Mouse (Mus musculus) kidney, postnatal 0 days (tissue): Measurements from ENCODE around the gene Laptm5. TPM values are rescaled to one million over a fixed set of nuclear protein-coding genes. Genes with fewer than 3 reads are reported as not detected.

ENCODE experiments used
- ATAC-seq: fragments of 200-750 bp; cut with Nextera tagmentation; replicated peaks from 2 replicates; pipeline ENCODE4 v1.8.0; 2017; ENCODE audit warnings: low read depth, moderate number of reproducible peaks, moderate TSS enrichment, moderate library complexity; ENCODE audit not compliant: low FRiP score
- DNase-seq: peaks from one replicate; pipeline ENCODE4 v3.0.0-alpha.2; 2016; ENCODE audit warnings: low spot score
- H3K27ac ChIP-seq: fragments of 300-500 bp; sonication (generic); 2 replicates; pipeline ENCODE4 v1.5.1; 2014; ENCODE audit warnings: mild to moderate bottlenecking
- H3K27me3 ChIP-seq: fragments of 300-500 bp; sonication (generic); 2 replicates; pipeline ENCODE4 v1.6.1; 2014; ENCODE audit warnings: low read length, mixed read lengths; ENCODE audit not compliant: insufficient read depth
- H3K36me3 ChIP-seq: fragments of 300-500 bp; sonication (generic); 2 replicates; pipeline ENCODE4 v1.6.1; 2014; ENCODE audit warnings: low read length, mixed read lengths; ENCODE audit not compliant: insufficient read depth
- H3K4me1 ChIP-seq: fragments of 300-500 bp; sonication (generic); replicated peaks from 2 replicates; pipeline ENCODE4 v1.6.1; 2014; ENCODE audit warnings: antibody characterized with exemption, low read length, mixed read lengths; ENCODE audit not compliant: insufficient read depth
- H3K4me2 ChIP-seq: fragments of 300-500 bp; sonication (generic); 2 replicates; pipeline ENCODE4 v1.6.1; 2014; ENCODE audit warnings: mild to moderate bottlenecking, low read length, moderate library complexity, mixed read lengths
- H3K4me3 ChIP-seq: fragments of 300-500 bp; sonication (generic); replicated peaks from 2 replicates; pipeline ENCODE4 v1.5.1; 2014; ENCODE audit warnings: low read depth, low read length
- H3K9ac ChIP-seq: fragments of 300-500 bp; sonication (generic); 2 replicates; pipeline ENCODE4 v1.6.1; 2014; ENCODE audit warnings: low read depth, low read length
- H3K9me3 ChIP-seq: fragments of 300-500 bp; sonication (generic); replicated peaks from 2 replicates; pipeline ENCODE4 v1.6.1; 2016; ENCODE audit warnings: low read length, inconsistent platforms, mixed read lengths
- CTCF ChIP-seq: IDR thresholded peaks from 2 replicates; pipeline ENCODE4 v1.5.1; 2016; ENCODE audit warnings: antibody characterized with exemption, low read depth, mild to moderate bottlenecking, moderate library complexity
- WGBS: fragments of 180-500 bp; shearing (Covaris S2); extraction: QIAGEN DNeasy Blood & Tissue Kit; methylation state at CpG from one replicate; pipeline ENCODE4 v1.1.7; 2014; 5-methylcytosine and 5-hydroxymethylcytosine counted together
- polyA plus RNA-seq: library from polyadenylated mRNA; unstranded; fragments of >200 nt; fragmentation: Nextera tagmentation; extraction: Ambion mirVana; gene quantifications from 2 replicates; pipeline ENCODE4 v1.2.1, GENCODE M21; 2015

Gene Laptm5
- polyA plus RNA-seq, 1 experiment from 2014 or later = 26.8 TPM

DNA sequence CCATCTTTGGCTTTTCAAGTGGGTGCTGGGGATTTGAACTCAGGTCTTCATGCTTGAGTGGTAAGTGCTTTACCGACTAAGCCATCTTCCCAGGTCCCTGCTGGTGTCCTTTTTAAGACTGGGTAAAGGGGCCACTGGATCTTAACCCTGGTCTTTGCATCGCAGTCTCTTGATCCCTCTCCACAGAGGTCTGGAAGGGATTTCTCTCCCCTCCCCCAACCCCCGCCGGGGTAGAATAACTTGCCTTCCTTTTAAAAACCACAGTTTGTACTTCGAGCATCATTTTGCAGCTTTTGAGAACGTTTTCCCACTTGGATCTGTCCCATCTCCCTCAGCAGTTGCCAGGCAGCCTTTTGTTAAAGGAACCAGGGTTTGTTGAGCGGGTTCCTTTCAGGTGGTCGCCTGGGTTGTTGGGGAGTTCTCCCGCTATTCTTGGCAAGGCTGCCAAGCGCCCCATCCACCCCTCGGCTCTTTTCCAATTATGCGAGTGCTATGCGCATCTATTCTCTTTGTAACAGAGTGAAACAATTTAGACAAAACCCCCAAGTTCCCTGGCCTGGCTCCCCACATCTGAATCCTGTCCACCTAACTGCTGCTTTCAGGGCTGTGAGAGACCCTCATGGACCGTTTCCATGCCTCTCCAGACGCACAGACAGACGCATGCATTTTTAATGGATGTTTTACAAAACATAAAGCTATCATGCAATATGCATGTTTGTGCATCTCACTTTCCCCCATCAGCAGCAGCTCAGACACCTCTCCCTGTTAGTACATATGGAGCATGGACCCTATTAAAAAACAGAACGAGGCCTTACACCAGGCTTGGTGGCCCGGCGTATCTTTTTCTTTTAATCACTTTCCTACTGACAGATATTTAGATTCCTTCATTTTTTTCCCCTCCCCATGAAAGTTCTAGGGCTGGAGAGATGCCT, 60.7 kb downstream of the Laptm5 start:
- H3K36me3 ChIP-seq = no peaks in the 10 kb centered on the region
- no peaks in the 10 kb centered on the region for H3K4me1 ChIP-seq
- H3K4me2 ChIP-seq = no peak overlapping the region
- no peak overlapping the region for H3K9ac ChIP-seq
- ATAC-seq = no peak
- no peak overlapping the region for H3K4me3 ChIP-seq
- H3K27me3 ChIP-seq = no peaks in the 10 kb centered on the region
- no peak for DNase-seq
- 72% methylated on average over 19 of the region's 19 CpGs for WGBS
- H3K9me3 ChIP-seq = no peaks in the 10 kb centered on the region
- no peak overlapping the region for H3K27ac ChIP-seq
- TF ChIP-seq CTCF = no peak

DNA sequence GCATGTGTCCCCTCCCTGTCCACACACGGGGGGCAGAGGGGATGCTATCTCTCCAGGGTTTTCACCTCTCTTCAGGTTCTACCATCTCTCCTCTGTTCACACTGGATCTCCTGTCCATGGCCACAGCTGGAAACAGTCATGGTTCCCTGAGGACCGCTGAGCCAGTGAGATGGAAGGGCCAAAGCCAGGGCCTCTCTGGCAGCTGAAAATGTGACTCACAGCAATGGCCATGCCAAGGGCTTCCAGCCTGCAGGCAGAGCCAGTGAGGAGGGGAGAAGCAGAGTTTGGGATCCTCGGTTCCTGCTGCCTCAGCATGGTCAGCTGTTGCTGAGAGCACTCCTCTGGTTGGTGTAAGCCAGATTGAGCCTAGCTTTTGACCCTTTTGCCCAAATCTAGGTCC, 66.1 kb downstream of the Laptm5 start:
- H3K27me3 ChIP-seq = no peaks in the 10 kb centered on the region
- DNase-seq (no peak), ATAC-seq (no peak)
- no peak overlapping the region for H3K4me3 ChIP-seq
- no peaks in the 10 kb centered on the region for H3K36me3 ChIP-seq
- no peaks in the 10 kb centered on the region for H3K9me3 ChIP-seq
- WGBS = 67% methylated on average over 3 of the region's 3 CpGs
- H3K27ac ChIP-seq = no peak overlapping the region
- no peaks in the 10 kb centered on the region for H3K4me1 ChIP-seq
- H3K9ac ChIP-seq = no peak overlapping the region
- no peak overlapping the region for H3K4me2 ChIP-seq
- no peak for TF ChIP-seq CTCF

DNA sequence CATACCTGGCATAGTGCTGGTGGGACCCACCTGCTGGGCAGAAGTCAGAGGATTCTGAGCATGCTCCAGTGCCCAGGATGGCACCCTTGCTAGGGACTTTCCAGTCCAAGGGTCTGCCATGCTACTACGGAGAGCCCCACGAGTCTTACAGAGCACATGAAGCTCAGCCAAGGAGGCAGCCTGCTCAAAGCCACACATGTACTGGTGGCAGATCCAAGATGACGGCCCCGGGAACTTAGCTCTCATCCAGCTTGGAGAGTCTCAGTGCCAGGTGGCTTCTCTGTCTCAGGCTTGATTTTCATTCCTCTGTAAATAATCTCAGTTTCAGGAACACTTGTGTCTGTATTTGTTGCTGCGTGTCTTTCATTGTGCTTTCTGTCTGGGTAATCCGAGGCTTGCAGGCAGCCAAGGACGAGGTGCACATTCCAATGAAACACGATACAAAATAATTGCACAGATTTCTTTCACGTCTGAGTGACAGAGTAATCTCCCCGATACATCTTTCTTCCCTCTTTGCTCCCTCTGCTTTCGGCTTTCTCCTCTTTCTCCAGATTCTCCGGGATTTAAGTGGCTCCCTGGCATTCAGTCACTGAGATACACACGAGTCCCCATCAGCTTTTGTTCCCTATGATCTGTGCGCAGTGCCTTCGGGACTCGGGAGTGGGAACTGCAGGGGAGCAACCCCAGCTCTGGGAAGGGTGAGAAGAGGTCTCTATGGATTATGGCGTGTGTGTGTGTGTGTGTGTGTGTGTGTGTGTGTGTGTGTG, 71.7 kb downstream of the Laptm5 start:
- TF ChIP-seq CTCF = no peak
- Histone ChIP-seq H3K9ac (no peak overlapping the region), H3K9me3 (no peaks in the 10 kb centered on the region), H3K4me1 (no peaks in the 10 kb centered on the region), H3K27ac (no peak overlapping the region), H3K4me3 (no peak overlapping the region), H3K36me3 (no peaks in the 10 kb centered on the region), H3K27me3 (no peaks in the 10 kb centered on the region), H3K4me2 (no peak overlapping the region)
- 46% methylated on average over 17 of the region's 17 CpGs for WGBS
- ATAC-seq (no peak), DNase-seq (peak; percentile 10)

Other genes with a start within 250 kb of the Laptm5 start
- gene Pum1, start 249.8 kb upstream of the Laptm5 start, polyA plus RNA-seq = 56.7 and 61.8 TPM in 2 replicates
- gene Sdc3, start 120.6 kb upstream of the Laptm5 start, polyA plus RNA-seq = 14.9 and 16.2 TPM in 2 replicates
- gene Matn1, start 31.3 kb downstream of the Laptm5 start, polyA plus RNA-seq = 0.24 and 0.29 TPM in 2 replicates